Mouse (Mus musculus) liver, embryonic 13.5 days (tissue): ENCODE data around the gene Sash3. TPM values are rescaled to one million over a fixed set of nuclear protein-coding genes. Genes with fewer than 3 reads are reported as not detected.
A peak's percentile ranks its signal among the peaks of the same experiment; 100 is the strongest.
"Not testable (repeated sequence)": the region's sequence is repeated elsewhere in the genome, so short reads cannot be mapped to it uniquely, and the experiment has no call there.

Experiments used
- ATAC-seq: fragments of 200-750 bp; cut with Nextera tagmentation; 2 replicates; pipeline ENCODE4 v1.8.0; 2017; ENCODE audit warnings: low read depth, mild to moderate bottlenecking, moderate number of reproducible peaks, moderate library complexity
- DNase-seq: peaks from one replicate; pipeline ENCODE4 v3.0.0; 2022
- H3K27ac ChIP-seq: fragments of 300-500 bp; sonication (generic); 2 replicates; pipeline ENCODE4 v1.5.1; 2015; ENCODE audit warnings: moderate library complexity, mild to moderate bottlenecking, inconsistent platforms
- H3K27me3 ChIP-seq: fragments of 300-500 bp; sonication (generic); 2 replicates; pipeline ENCODE4 v1.6.1; 2015; ENCODE audit warnings: mild to moderate bottlenecking, inconsistent platforms
- H3K36me3 ChIP-seq: fragments of 300-500 bp; sonication (generic); 2 replicates; pipeline ENCODE4 v1.6.1; 2015; ENCODE audit warnings: mild to moderate bottlenecking, inconsistent platforms
- H3K4me1 ChIP-seq: fragments of 300-500 bp; sonication (generic); replicated peaks from 2 replicates; pipeline ENCODE4 v1.6.1; 2015; ENCODE audit warnings: inconsistent platforms
- H3K4me2 ChIP-seq: fragments of 300-500 bp; sonication (generic); 2 replicates; pipeline ENCODE4 v1.6.1; 2015; ENCODE audit warnings: inconsistent platforms, mild to moderate bottlenecking, moderate library complexity
- H3K4me3 ChIP-seq: fragments of 300-500 bp; sonication (generic); replicated peaks from 2 replicates; pipeline ENCODE4 v1.5.1; 2015; ENCODE audit warnings: mild to moderate bottlenecking, inconsistent platforms
- H3K9ac ChIP-seq: fragments of 300-500 bp; sonication (generic); 2 replicates; pipeline ENCODE4 v1.6.1; 2015; ENCODE audit warnings: mild to moderate bottlenecking, inconsistent platforms
- H3K9me3 ChIP-seq: fragments of 300-500 bp; sonication (generic); replicated peaks from 2 replicates; pipeline ENCODE4 v1.6.1; 2016; ENCODE audit warnings: inconsistent platforms
- WGBS: fragments of 180-500 bp; shearing (Covaris S2); methylation state at CpG from one replicate; pipeline ENCODE4 v1.1.7; 2015; ENCODE audit not compliant: insufficient replicate concordance; 5-methylcytosine and 5-hydroxymethylcytosine counted together
- polyA plus RNA-seq: library from polyadenylated mRNA; unstranded; fragments of >200 nt; fragmentation: Nextera tagmentation; extraction: Ambion mirVana; gene quantifications from 2 replicates; pipeline ENCODE4 v1.2.1, GENCODE M21; 2015

The Sash3 gene
- polyA plus RNA-seq, 1 experiment from 2014 or later: 6.7 TPM

- Histone ChIP-seq H3K9ac (peak overlapping the region; percentile 79), H3K4me1 (peaks cover 14% of the 10 kb centered on the region; the same call in 1 of the 2 replicates), H3K27ac (peak overlapping the region; percentile 59), H3K4me2 (peak overlapping the region; percentile 76), H3K4me3 (peak overlapping the region; percentile 72), H3K36me3 (no peaks in the 10 kb centered on the region), H3K27me3 (no peaks in the 10 kb centered on the region), H3K9me3 (no peaks in the 10 kb centered on the region)
- WGBS: 6% methylated on average over 36 of the region's 36 CpGs
- ATAC-seq (peak; percentile 73), DNase-seq (peak; percentile 18)
These were observed 61.7 kb downstream of the Sash3 start for GRCm38 (mm10) chrX:48207761-48208487.

GRCm38 (mm10) chrX:48208519-48209185 is 62.4 kb downstream of the Sash3 start, which contains the start of gene Zdhhc9:
Gene Zdhhc9, minus strand, starts transcription at chrX:48208878.
- Histone ChIP-seq H3K27ac (peak within 1 kb of the TSS; percentile 69), H3K27me3 (no peaks in the 10 kb centered on the region), H3K9ac (peak within 1 kb of the TSS; percentile 79), H3K4me2 (peak within 1 kb of the TSS; percentile 76), H3K36me3 (no peaks in the 10 kb centered on the region), H3K4me1 (peaks cover 14% of the 10 kb centered on the region; the same call in 1 of the 2 replicates), H3K4me3 (peak within 1 kb of the TSS; percentile 72), H3K9me3 (no peaks in the 10 kb centered on the region)
- DNase-seq (peak; percentile 81), ATAC-seq (peak; percentile 99)
- 10% methylated on average over 34 of the region's 34 CpGs for WGBS

GRCm38 (mm10) chrX:48209746-48210145 is 63.5 kb downstream of the Sash3 start:
- H3K4me3 ChIP-seq, H3K4me2 ChIP-seq, ATAC-seq, DNase-seq, H3K9me3 ChIP-seq, H3K27me3 ChIP-seq, H3K9ac ChIP-seq, H3K36me3 ChIP-seq, H3K4me1 ChIP-seq, H3K27ac ChIP-seq: not testable (repeated sequence)
- 67% methylated on average over 4 of the region's 4 CpGs for WGBS

Other genes with a start within 250 kb of the Sash3 start
- gene Ocrl, start 234.0 kb upstream of the Sash3 start, polyA plus RNA-seq: 3.2 and 4.2 TPM in 2 replicates
- gene Apln, start 111.6 kb upstream of the Sash3 start, polyA plus RNA-seq: 0.10 and 0.13 TPM in 2 replicates
- gene Xpnpep2, start 37.7 kb upstream of the Sash3 start, polyA plus RNA-seq: 0.10 TPM in 1 of 2 replicates, not detected in the other
- 2.0 and 2.4 TPM in 2 replicates for gene Zdhhc9, start 62.4 kb downstream of the Sash3 start, polyA plus RNA-seq
- 16.6 and 21.6 TPM in 2 replicates for gene Utp14a, start 110.4 kb downstream of the Sash3 start, polyA plus RNA-seq
- 2.8 TPM in 2 replicates for gene Bcorl1, start 194.9 kb downstream of the Sash3 start, polyA plus RNA-seq